Mouse (Mus musculus) olfactory bulb, adult 2 months (tissue): Measurements from ENCODE around the gene Rhbg. TPM values are rescaled to one million over a fixed set of nuclear protein-coding genes. Genes with fewer than 3 reads are reported as not detected.

Source experiments
- H3K27ac ChIP-seq: fragments of 200-500 bp; 2 replicates; pipeline ENCODE4 v1.5.1; 2012; ENCODE audit warnings: low read depth, low read length; ENCODE audit not compliant: insufficient read depth
- H3K4me1 ChIP-seq: fragments of 200-500 bp; 2 replicates; pipeline ENCODE4 v1.6.1; 2012; ENCODE audit warnings: low read length; ENCODE audit not compliant: control insufficient read depth, insufficient read depth
- H3K4me3 ChIP-seq: fragments of 200-500 bp; 2 replicates; pipeline ENCODE4 v1.5.1; 2012; ENCODE audit warnings: mild to moderate bottlenecking, low read depth, low read length, moderate library complexity; ENCODE audit not compliant: insufficient read depth
- CTCF ChIP-seq: fragments of 200-500 bp; IDR thresholded peaks from 2 replicates; pipeline ENCODE4 v1.5.1; 2012; ENCODE audit warnings: low read depth, mild to moderate bottlenecking, low read length, moderate library complexity; ENCODE audit not compliant: insufficient read depth
- POLR2A ChIP-seq: fragments of 200-500 bp; IDR thresholded peaks from 2 replicates; pipeline ENCODE4 v1.6.1; 2012; ENCODE audit warnings: mild to moderate bottlenecking, low read depth, low read length, moderate library complexity; ENCODE audit not compliant: insufficient read depth
- WGBS: fragments of 180-500 bp; shearing (Covaris S2); methylation state at CpG from one replicate; pipeline ENCODE4 v1.1.7; 2018; 5-methylcytosine and 5-hydroxymethylcytosine counted together
- polyA plus RNA-seq: library from polyadenylated mRNA; stranded (reverse); fragments of >200 nt; gene quantifications from 2 replicates; pipeline ENCODE4 v1.2.4, GENCODE M21; 2012; ENCODE audit warnings: low replicate concordance; ENCODE audit not compliant: missing spikeins, insufficient read depth, insufficient read length

Rhbg gene
- polyA plus RNA-seq, 1 experiment = not detected

GRCm38 (mm10) chr3:88206901-88207371, 47.6 kb downstream of the Rhbg start:
- peaks cover 49% of the 10 kb centered on the region for H3K4me1 ChIP-seq
- under 1% methylated on average over 14 of the region's 14 CpGs for WGBS
- TF ChIP-seq CTCF = no peak
- no peak for TF ChIP-seq POLR2A
- H3K27ac ChIP-seq = peak overlapping the region; percentile 98
- H3K4me3 ChIP-seq = peak overlapping the region; percentile 74

GRCm38 (mm10) chr3:88206500-88206899, 48.0 kb downstream of the Rhbg start:
- Histone ChIP-seq H3K4me1 (peaks cover 51% of the 10 kb centered on the region), H3K4me3 (peak overlapping the region; percentile 74), H3K27ac (peak overlapping the region; percentile 98)
- 28% methylated on average over 3 of the region's 3 CpGs for WGBS
- no peak for TF ChIP-seq POLR2A
- no peak for TF ChIP-seq CTCF

- TF ChIP-seq CTCF = no peak
- no peak for TF ChIP-seq POLR2A
- peak overlapping the region; percentile 98 for H3K27ac ChIP-seq
- peaks cover 54% of the 10 kb centered on the region for H3K4me1 ChIP-seq
Measured at GRCm38 (mm10) chr3:88205563-88206491, 48.7 kb downstream of the Rhbg start.

GRCm38 (mm10) chr3:88205176-88205562, 49.3 kb downstream of the Rhbg start:
- Histone ChIP-seq H3K4me1 (peaks cover 53% of the 10 kb centered on the region), H3K4me3 (no peak overlapping the region), H3K27ac (peak overlapping the region; percentile 67)
- TF ChIP-seq POLR2A (no peak), CTCF (no peak)
- 24% methylated on average over 4 of the region's 4 CpGs for WGBS

More at GRCm38 (mm10) chr3:88205563-88206491, 48.7 kb downstream of the Rhbg start:
- 16% methylated on average over 8 of the region's 8 CpGs for WGBS
- no peak overlapping the region for H3K4me3 ChIP-seq

- H3K4me1 ChIP-seq = peaks cover 52% of the 10 kb centered on the region
- H3K27ac ChIP-seq = peak overlapping the region; percentile 67
- WGBS = 28% methylated on average over 1 of the region's 1 CpGs
- H3K4me3 ChIP-seq = no peak overlapping the region
- TF ChIP-seq POLR2A (no peak), CTCF (no peak)
Measured at GRCm38 (mm10) chr3:88204751-88205150, 49.8 kb downstream of the Rhbg start.

GRCm38 (mm10) chr3:88203999-88204700, 50.4 kb downstream of the Rhbg start:
- Histone ChIP-seq H3K4me1 (peaks cover 46% of the 10 kb centered on the region), H3K27ac (peak overlapping the region; percentile 91), H3K4me3 (no peak overlapping the region)
- TF ChIP-seq CTCF (no peak), POLR2A (no peak)
- 34% methylated on average over 7 of the region's 7 CpGs for WGBS

- Histone ChIP-seq H3K27ac (peak overlapping the region; percentile 91), H3K4me3 (no peak overlapping the region), H3K4me1 (peaks cover 45% of the 10 kb centered on the region)
- TF ChIP-seq POLR2A = no peak
- TF ChIP-seq CTCF = no peak
- 17% methylated on average over 5 of the region's 5 CpGs for WGBS
Measured at GRCm38 (mm10) chr3:88203456-88203855, 51.1 kb downstream of the Rhbg start.

- no peak overlapping the region for H3K4me3 ChIP-seq
- H3K27ac ChIP-seq = peak overlapping the region; percentile 82
- TF ChIP-seq CTCF = no peak
- no peak for TF ChIP-seq POLR2A
- H3K4me1 ChIP-seq = peaks cover 45% of the 10 kb centered on the region
- 36% methylated on average over 6 of the region's 6 CpGs for WGBS
Measured at GRCm38 (mm10) chr3:88202986-88203385, 51.5 kb downstream of the Rhbg start.

GRCm38 (mm10) chr3:88201640-88202039, 52.9 kb downstream of the Rhbg start:
- Histone ChIP-seq H3K4me3 (peak overlapping the region; percentile 64), H3K4me1 (peaks cover 41% of the 10 kb centered on the region), H3K27ac (peak overlapping the region; percentile 53)
- TF ChIP-seq POLR2A (no peak), CTCF (no peak)
- 53% methylated on average over 5 of the region's 5 CpGs for WGBS
